Mouse (Mus musculus) lung, embryonic 15.5 days (tissue): Measurements from ENCODE around the gene Ppa1. TPM values are rescaled to one million over a fixed set of nuclear protein-coding genes. Genes with fewer than 3 reads are reported as not detected.

Source experiments
- polyA plus RNA-seq: library from polyadenylated mRNA; unstranded; fragments of >200 nt; fragmentation: Nextera tagmentation; extraction: Ambion mirVana; gene quantifications from 2 replicates; pipeline ENCODE4 v1.2.1, GENCODE M21; 2015

Gene Ppa1
- polyA plus RNA-seq, 1 experiment from 2014 or later: 171 TPM

Other genes with a start within 250 kb of the Ppa1 start
- 0.09 TPM in 1 of 2 replicates, not detected in the other for gene Nodal, start 230.6 kb upstream of the Ppa1 start, polyA plus RNA-seq
- gene Eif4ebp2, start 195.9 kb upstream of the Ppa1 start, polyA plus RNA-seq: 69.3 and 71.4 TPM in 2 replicates
- 7.9 and 8.2 TPM in 2 replicates for gene Lrrc20, start 172.8 kb upstream of the Ppa1 start, polyA plus RNA-seq
- gene Npffr1, start 53.1 kb upstream of the Ppa1 start, polyA plus RNA-seq: 0.06 TPM in 1 of 2 replicates, not detected in the other
- gene Sar1a, start 31.7 kb downstream of the Ppa1 start, polyA plus RNA-seq: 242 and 243 TPM in 2 replicates
- gene Tysnd1, start 47.0 kb downstream of the Ppa1 start, polyA plus RNA-seq: 34.7 and 36.6 TPM in 2 replicates
- gene Aifm2, start 66.7 kb downstream of the Ppa1 start, polyA plus RNA-seq: 14.0 and 14.3 TPM in 2 replicates
- 137 and 141 TPM in 2 replicates for gene H2afy2, start 135.6 kb downstream of the Ppa1 start, polyA plus RNA-seq